Mouse (Mus musculus) lung, postnatal 0 days (tissue): ENCODE data around the gene Rassf7. TPM values are rescaled to one million over a fixed set of nuclear protein-coding genes. Genes with fewer than 3 reads are reported as not detected.

ENCODE experiments used
- ATAC-seq: fragments of 200-750 bp; cut with Nextera tagmentation; 2 replicates; pipeline ENCODE4 v1.8.0; 2017; ENCODE audit warnings: moderate library complexity
- DNase-seq: peaks from one replicate; pipeline ENCODE4 v3.0.0-alpha.2; 2016; ENCODE audit warnings: low spot score
- H3K27ac ChIP-seq: fragments of 300-500 bp; sonication (generic); 2 replicates; pipeline ENCODE4 v1.5.1; 2014; ENCODE audit warnings: antibody characterized with exemption, mild to moderate bottlenecking, low read length, mixed read lengths
- H3K27me3 ChIP-seq: fragments of 300-500 bp; sonication (generic); replicated peaks from 2 replicates; pipeline ENCODE4 v1.6.1; 2014; ENCODE audit warnings: low read length, mixed read lengths; ENCODE audit not compliant: insufficient read depth
- H3K36me3 ChIP-seq: fragments of 300-500 bp; sonication (generic); 2 replicates; pipeline ENCODE4 v1.6.1; 2014; ENCODE audit warnings: low read length, mixed read lengths; ENCODE audit not compliant: insufficient read depth
- H3K4me1 ChIP-seq: fragments of 300-500 bp; sonication (generic); 2 replicates; pipeline ENCODE4 v1.6.1; 2014; ENCODE audit warnings: antibody characterized with exemption, low read depth, low read length, mixed read lengths; ENCODE audit not compliant: insufficient read depth
- H3K4me2 ChIP-seq: fragments of 300-500 bp; sonication (generic); replicated peaks from 2 replicates; pipeline ENCODE4 v1.6.1; 2014; ENCODE audit warnings: low read depth, mild to moderate bottlenecking, low read length, moderate library complexity, mixed read lengths
- H3K4me3 ChIP-seq: fragments of 300-500 bp; sonication (generic); 2 replicates; pipeline ENCODE4 v1.5.1; 2014; ENCODE audit warnings: low read depth, low read length
- H3K9ac ChIP-seq: fragments of 300-500 bp; sonication (generic); replicated peaks from 2 replicates; pipeline ENCODE4 v1.6.1; 2014; ENCODE audit warnings: low read depth, mild to moderate bottlenecking
- H3K9me3 ChIP-seq: fragments of 300-500 bp; sonication (generic); 2 replicates; pipeline ENCODE4 v1.6.1; 2016; ENCODE audit warnings: low read length, mixed read lengths
- CTCF ChIP-seq: IDR thresholded peaks from 2 replicates; pipeline ENCODE4 v1.5.1; 2016; ENCODE audit warnings: antibody characterized with exemption, mild to moderate bottlenecking
- EP300 ChIP-seq: IDR thresholded peaks from 2 replicates; pipeline ENCODE4 v1.6.1; 2016; ENCODE audit warnings: antibody characterized with exemption, mild to moderate bottlenecking, control low read depth
- WGBS: fragments of 180-500 bp; shearing (Covaris S2); extraction: QIAGEN DNeasy Blood & Tissue Kit; methylation state at CpG from one replicate; pipeline ENCODE4 v1.1.7; 2014; 5-methylcytosine and 5-hydroxymethylcytosine counted together
- polyA plus RNA-seq: library from polyadenylated mRNA; unstranded; fragments of >200 nt; fragmentation: Nextera tagmentation; extraction: Ambion mirVana; gene quantifications from 2 replicates; pipeline ENCODE4 v1.2.1, GENCODE M21; 2015

Rassf7 gene
- polyA plus RNA-seq, 1 experiment from 2014 or later: 98.7 TPM

- Histone ChIP-seq H3K4me2 (no peak overlapping the region), H3K27me3 (no peaks in the 10 kb centered on the region), H3K4me1 (peaks cover 12% of the 10 kb centered on the region), H3K27ac (no peak overlapping the region), H3K9me3 (no peaks in the 10 kb centered on the region), H3K4me3 (no peak overlapping the region), H3K9ac (no peak overlapping the region), H3K36me3 (no peaks in the 10 kb centered on the region)
- ATAC-seq: no peak
- 79% methylated on average over 6 of the region's 6 CpGs for WGBS
- DNase-seq: no peak
- 0 out of 2 replicates have a peak, but pooled peaks have one; percentile 6 for TF ChIP-seq CTCF
- no peak for TF ChIP-seq EP300
These were observed 10.9 kb downstream of the Rassf7 start for GRCm38 (mm10) chr7:141226535-141226934.

GRCm38 (mm10) chr7:141227796-141228195 lies 12.1 kb downstream of the Rassf7 start:
- ATAC-seq (no peak), DNase-seq (no peak)
- H3K4me1 ChIP-seq: peaks cover 4% of the 10 kb centered on the region
- 79% methylated on average over 4 of the region's 4 CpGs for WGBS
- no peaks in the 10 kb centered on the region for H3K27me3 ChIP-seq
- no peak overlapping the region for H3K4me2 ChIP-seq
- no peaks in the 10 kb centered on the region for H3K9me3 ChIP-seq
- peaks cover 11% of the 10 kb centered on the region; the same call in 1 of the 2 replicates for H3K36me3 ChIP-seq
- no peak overlapping the region for H3K27ac ChIP-seq
- H3K9ac ChIP-seq: no peak overlapping the region
- no peak overlapping the region for H3K4me3 ChIP-seq
- TF ChIP-seq EP300 (no peak), CTCF (no peak)

GRCm38 (mm10) chr7:141228279-141229067 lies 12.8 kb downstream of the Rassf7 start, which contains the start of gene Phrf1:
Gene Phrf1 (plus strand): TSS chr7:141228784.
- Histone ChIP-seq H3K9me3 (no peaks in the 10 kb centered on the region), H3K4me2 (peak within 1 kb of the TSS; percentile 62), H3K9ac (peak within 1 kb of the TSS; percentile 81), H3K27ac (peak within 1 kb of the TSS; percentile 92), H3K27me3 (no peaks in the 10 kb centered on the region), H3K4me1 (no peaks in the 10 kb centered on the region), H3K36me3 (peaks cover 18% of the 10 kb centered on the region; the same call in 1 of the 2 replicates), H3K4me3 (peak within 1 kb of the TSS; percentile 84)
- no peak for TF ChIP-seq EP300
- TF ChIP-seq CTCF: peak; percentile 98
- WGBS: 1% methylated on average over 75 of the region's 76 CpGs
- DNase-seq: peak; percentile 95
- peak; percentile 95 for ATAC-seq

GRCm38 (mm10) chr7:141229702-141230101 lies 14.0 kb downstream of the Rassf7 start:
- H3K4me2 ChIP-seq: peak overlapping the region; percentile 62
- ATAC-seq (no peak), DNase-seq (no peak)
- no peaks in the 10 kb centered on the region for H3K4me1 ChIP-seq
- H3K9me3 ChIP-seq: no peaks in the 10 kb centered on the region
- TF ChIP-seq CTCF (no peak), EP300 (no peak)
- 49% methylated on average over 6 of the region's 6 CpGs for WGBS
- H3K4me3 ChIP-seq: peak overlapping the region; percentile 84
- H3K27ac ChIP-seq: no peak overlapping the region
- H3K36me3 ChIP-seq: peaks cover 26% of the 10 kb centered on the region; the same call in 1 of the 2 replicates
- peak overlapping the region; percentile 81; the same call in 1 of the 2 replicates for H3K9ac ChIP-seq
- H3K27me3 ChIP-seq: no peaks in the 10 kb centered on the region

- no peaks in the 10 kb centered on the region for H3K4me1 ChIP-seq
- WGBS: 90% methylated on average over 4 of the region's 4 CpGs
- H3K36me3 ChIP-seq: peaks cover 30% of the 10 kb centered on the region
- ATAC-seq (no peak), DNase-seq (no peak)
- no peak overlapping the region for H3K9ac ChIP-seq
- H3K27me3 ChIP-seq: no peaks in the 10 kb centered on the region
- TF ChIP-seq EP300 (no peak), CTCF (no peak)
- H3K4me3 ChIP-seq: no peak overlapping the region
- H3K9me3 ChIP-seq: no peaks in the 10 kb centered on the region
- H3K4me2 ChIP-seq: no peak overlapping the region
- H3K27ac ChIP-seq: no peak overlapping the region
These were observed 14.9 kb downstream of the Rassf7 start for GRCm38 (mm10) chr7:141230570-141230969.

- Histone ChIP-seq H3K27me3 (no peaks in the 10 kb centered on the region), H3K4me2 (no peak overlapping the region), H3K4me3 (no peak overlapping the region), H3K9me3 (no peaks in the 10 kb centered on the region), H3K4me1 (no peaks in the 10 kb centered on the region), H3K36me3 (peaks cover 33% of the 10 kb centered on the region), H3K27ac (no peak overlapping the region), H3K9ac (no peak overlapping the region)
- TF ChIP-seq CTCF (no peak), EP300 (no peak)
- DNase-seq (no peak), ATAC-seq (no peak)
- 90% methylated on average over 3 of the region's 3 CpGs for WGBS
These were observed 15.5 kb downstream of the Rassf7 start for GRCm38 (mm10) chr7:141231111-141231510.
